In genomic region chr15:85200446-85201289, GRCm38 (mm10) we compare ENCODE assay signal across 9 mouse cellular contexts. TPM values are rescaled to one million over a fixed set of nuclear protein-coding genes. Genes with fewer than 3 reads are reported as not detected.
DNase-seq lines count a peak whose midpoint lies in the region; ATAC-seq lines count a peak whose summit lies in the region.
"Had no signal": no experiment of that assay in that cellular context is flagged by ENCODE, and none has a peak within 500 bp of the region (broad histone marks: within the 10 kb centered on the region; RNA-seq: fewer than 3 reads in every experiment).

No protein-coding gene starts in this region.

- no peaks in the 10 kb centered on the region for H3K36me3 ChIP-seq in forebrain, embryonic 14.5 days (ENCODE audit: control insufficient read depth, insufficient read depth, low read length)
- H3K36me3 ChIP-seq in midbrain, embryonic 15.5 days (replicated peaks) = no peaks in the 10 kb centered on the region
- no peaks in the 10 kb centered on the region for H3K36me3 ChIP-seq in liver, embryonic 11.5 days (ENCODE audit: control insufficient read depth, insufficient read depth, low read length)

- no peak overlapping the region for H3K4me2 ChIP-seq in forebrain, embryonic 14.5 days (ENCODE audit: low read length)
- no peak overlapping the region for H3K4me2 ChIP-seq in midbrain, embryonic 15.5 days
- H3K4me2 ChIP-seq in liver, embryonic 11.5 days = no peak overlapping the region

- 0 out of 2 replicates have a peak overlapping the region, but pooled peaks have one; percentile 5 for H3K9ac ChIP-seq in forebrain, embryonic 14.5 days (ENCODE audit: low read length)
- no peak overlapping the region; the same call in 1 of the 2 replicates for H3K9ac ChIP-seq in midbrain, embryonic 15.5 days
- no peak overlapping the region for H3K9ac ChIP-seq in liver, embryonic 11.5 days (ENCODE audit: low read depth, low read length)

- WGBS in forebrain, embryonic 14.5 days = 54% methylated on average over 14 of the region's 14 CpGs
- 33% methylated on average over 14 of the region's 14 CpGs for WGBS in midbrain, embryonic 15.5 days
- WGBS in liver, embryonic 11.5 days = 34% methylated on average over 14 of the region's 14 CpGs

- peak; percentile 40 for DNase-seq in kidney, adult 11 months
- no peak for DNase-seq in kidney, adult 18-20 months
- DNase-seq in forebrain, embryonic 14.5 days (ENCODE audit: low spot score) = peak; percentile 65
- DNase-seq in layer of hippocampus, adult 18-20 months (ENCODE audit: low spot score in 2 of 2) = peak; percentile 39 to 63
- no peak for DNase-seq in thymus, postnatal 25 days
- no peak for DNase-seq in liver, embryonic 11.5 days (ENCODE audit: low spot score)
- DNase-seq in left cerebral cortex, adult 18-20 months (ENCODE audit: low spot score in 2 of 2) = no peak

- no peaks in the 10 kb centered on the region for H3K9me3 ChIP-seq in forebrain, embryonic 14.5 days (replicated peaks; ENCODE audit: control insufficient read depth, low read length)
- H3K9me3 ChIP-seq in midbrain, embryonic 15.5 days = no peaks in the 10 kb centered on the region
- no peaks in the 10 kb centered on the region for H3K9me3 ChIP-seq in liver, embryonic 11.5 days (ENCODE audit: control insufficient read depth, low read length)

- ATAC-seq in forebrain, embryonic 14.5 days = no peak; the same call in 1 of the 2 replicates
- ATAC-seq in midbrain, embryonic 15.5 days (replicated peaks) = no peak
- ATAC-seq in liver, embryonic 11.5 days (replicated peaks; ENCODE audit: low FRiP score) = no peak

- peaks cover 2% of the 10 kb centered on the region; the same call in 1 of the 2 replicates for H3K4me1 ChIP-seq in forebrain, embryonic 14.5 days (ENCODE audit: control insufficient read depth, insufficient read depth, low read length)
- peaks cover 13% of the 10 kb centered on the region for H3K4me1 ChIP-seq in midbrain, embryonic 15.5 days
- H3K4me1 ChIP-seq in liver, embryonic 11.5 days (replicated peaks; ENCODE audit: control insufficient read depth, insufficient read depth, low read length) = 0 out of 2 replicates have a peak, but pooled peaks cover 3% of the 10 kb centered on the region

- H3K27me3 ChIP-seq in forebrain, embryonic 14.5 days (replicated peaks; ENCODE audit: control insufficient read depth, insufficient read depth, low read length) = no peaks in the 10 kb centered on the region
- H3K27me3 ChIP-seq in midbrain, embryonic 15.5 days (replicated peaks) = peaks cover 4% of the 10 kb centered on the region; the same call in 1 of the 2 replicates
- peaks cover 22% of the 10 kb centered on the region for H3K27me3 ChIP-seq in liver, embryonic 11.5 days (replicated peaks; ENCODE audit: control insufficient read depth, insufficient read depth, low read length)

- H3K4me3 ChIP-seq in forebrain, embryonic 14.5 days (ENCODE audit: low read depth, low read length) = no peak overlapping the region
- no peak overlapping the region for H3K4me3 ChIP-seq in midbrain, embryonic 15.5 days
- H3K4me3 ChIP-seq in liver, embryonic 11.5 days (ENCODE audit: low read depth, low read length) = no peak overlapping the region

- H3K27ac ChIP-seq in forebrain, embryonic 14.5 days (ENCODE audit: low read depth, low read length) = peak overlapping the region; percentile 50; the same call in 1 of the 2 replicates
- H3K27ac ChIP-seq in midbrain, embryonic 15.5 days = peak overlapping the region; percentile 53
- no peak overlapping the region for H3K27ac ChIP-seq in liver, embryonic 11.5 days (ENCODE audit: low read depth, low read length)

RNA-seq across cellular contexts. Expression of gene Fbln1, which starts 5.1 kb away (rescaled TPM):
- polyA plus RNA-seq in forebrain, embryonic 14.5 days (2014; fragmentation: Nextera tagmentation; extraction: Ambion mirVana) = 48.9 and 52.1 TPM in 2 replicates
- total RNA-seq in layer of hippocampus, adult 18-20 months (2021) = 10 to 100 TPM; 13.8 to 15.4 TPM
- polyA plus RNA-seq in midbrain, embryonic 15.5 days (2015; fragmentation: Nextera tagmentation; extraction: Ambion mirVana) = 47.4 and 54.9 TPM in 2 replicates
- 57.6 and 60.2 TPM in 2 replicates for polyA plus RNA-seq in liver, embryonic 11.5 days (2014; fragmentation: Nextera tagmentation; extraction: Ambion mirVana)
- total RNA-seq in left cerebral cortex, adult 18-20 months (2021) = 10 to 100 TPM; 10.8 to 13.8 TPM
- total RNA-seq: MEL had no signal

Comparison
In these comparisons a context has a peak if more than half of its experiments do, and no peak if none do; other contexts are left out.
1. DNase-seq: peak in kidney, adult 11 months (single experiment), forebrain, embryonic 14.5 days (single experiment) and layer of hippocampus, adult 18-20 months (2 of 2); none in kidney, adult 18-20 months (single experiment), thymus, postnatal 25 days (single experiment), liver, embryonic 11.5 days (single experiment) and left cerebral cortex, adult 18-20 months (0 of 2).